32 mouse cellular contexts compared by ENCODE assay signal in the genomic region with DNA sequence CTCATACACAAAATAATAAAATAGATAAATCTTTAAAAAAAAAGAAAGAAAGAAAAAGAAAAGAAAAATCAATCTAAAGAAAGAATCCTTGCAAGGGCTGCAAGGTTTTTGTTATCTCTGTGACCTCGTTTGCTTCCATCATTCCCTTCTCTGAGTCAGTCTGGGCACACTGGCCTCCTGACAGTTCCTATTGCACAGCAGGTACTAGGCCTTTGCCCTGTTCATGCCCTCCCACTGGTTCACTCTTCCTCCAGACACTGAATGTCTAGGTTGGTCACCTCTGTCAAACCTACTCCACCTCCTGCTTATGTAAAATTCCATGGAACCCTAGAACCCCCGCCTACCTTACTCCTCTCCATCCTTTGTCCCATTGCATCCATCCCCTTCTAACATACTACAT. TPM values are rescaled to one million over a fixed set of nuclear protein-coding genes. Genes with fewer than 3 reads are reported as not detected.
DNase-seq lines count a peak whose midpoint lies in the region; ATAC-seq lines count a peak whose summit lies in the region.
"Had no signal": no experiment of that assay in that cellular context is flagged by ENCODE, and none has a peak within 500 bp of the region (broad histone marks: within the 10 kb centered on the region; RNA-seq: fewer than 3 reads in every experiment).

No protein-coding gene starts in this region.

- no peak overlapping the region for H3K4me3 ChIP-seq in hindbrain, embryonic 14.5 days (replicated peaks; ENCODE audit: low read length)
- no peak overlapping the region for H3K4me3 ChIP-seq in hindbrain, embryonic 13.5 days
- no peak overlapping the region for H3K4me3 ChIP-seq in midbrain, embryonic 16.5 days (ENCODE audit: low read depth, low read length)
- no peak overlapping the region for H3K4me3 ChIP-seq in midbrain, embryonic 10.5 days
- H3K4me3 ChIP-seq: embryonic facial prominence, embryonic 10.5 days; embryonic facial prominence, embryonic 13.5 days; erythroblast, embryonic 14.5 days; forebrain, embryonic 12.5 days; forebrain, embryonic 15.5 days; heart, embryonic 12.5 days; heart, embryonic 15.5 days; hindbrain, embryonic 10.5 days had no signal

- no peaks in the 10 kb centered on the region for H3K9me3 ChIP-seq in hindbrain, embryonic 14.5 days (ENCODE audit: control insufficient read depth, low read length)
- no peaks in the 10 kb centered on the region for H3K9me3 ChIP-seq in hindbrain, embryonic 13.5 days
- no peaks in the 10 kb centered on the region for H3K9me3 ChIP-seq in midbrain, embryonic 16.5 days (replicated peaks; ENCODE audit: control insufficient read depth, low read length, poor library complexity, severe bottlenecking)
- H3K9me3 ChIP-seq in midbrain, embryonic 10.5 days (replicated peaks) = no peaks in the 10 kb centered on the region
- H3K9me3 ChIP-seq: embryonic facial prominence, embryonic 10.5 days; embryonic facial prominence, embryonic 13.5 days; forebrain, embryonic 12.5 days; forebrain, embryonic 15.5 days; G1E; heart, embryonic 12.5 days; heart, embryonic 15.5 days; hindbrain, embryonic 10.5 days had no signal

- DNase-seq in adrenal gland, adult 2 months = peak; percentile 54
- DNase-seq in adrenal gland, adult 18-20 months (ENCODE audit: low spot score in 2 of 2) = no peak
- no peak for DNase-seq in hindbrain, embryonic 14.5 days (ENCODE audit: low spot score)
- no peak for DNase-seq in midbrain, embryonic 10.5 days (ENCODE audit: low spot score)
- DNase-seq: B cell, adult 2 months; cerebellum, adult 11-12 months; cerebellum, adult 8-10 months; cerebellum, postnatal 10 days; cerebellum, postnatal 36 days; embryo, embryonic 11 days; gastrocnemius, postnatal 25 days; heart, adult 18-20 months; heart, postnatal 10 days; heart, postnatal 36 days; kidney, adult 18-20 months had no signal

- H3K4me1 ChIP-seq in hindbrain, embryonic 14.5 days (replicated peaks; ENCODE audit: control insufficient read depth, insufficient read depth, low read length) = peaks cover 24% of the 10 kb centered on the region
- peaks cover 21% of the 10 kb centered on the region for H3K4me1 ChIP-seq in hindbrain, embryonic 13.5 days (replicated peaks)
- peaks cover 14% of the 10 kb centered on the region for H3K4me1 ChIP-seq in midbrain, embryonic 16.5 days (ENCODE audit: control insufficient read depth, insufficient read depth, low read length)
- H3K4me1 ChIP-seq in midbrain, embryonic 10.5 days = peaks cover 17% of the 10 kb centered on the region

- H3K36me3 ChIP-seq in hindbrain, embryonic 14.5 days (replicated peaks; ENCODE audit: control insufficient read depth, insufficient read depth) = no peaks in the 10 kb centered on the region; the same call in 1 of the 2 replicates
- peaks cover 9% of the 10 kb centered on the region; the same call in 1 of the 2 replicates for H3K36me3 ChIP-seq in hindbrain, embryonic 13.5 days
- 0 out of 2 replicates have a peak, but pooled peaks cover 4% of the 10 kb centered on the region for H3K36me3 ChIP-seq in midbrain, embryonic 16.5 days (ENCODE audit: control insufficient read depth, insufficient read depth, low read length)
- no peaks in the 10 kb centered on the region for H3K36me3 ChIP-seq in midbrain, embryonic 10.5 days
- H3K36me3 ChIP-seq: embryonic facial prominence, embryonic 13.5 days; forebrain, embryonic 12.5 days; forebrain, embryonic 15.5 days; heart, embryonic 15.5 days had no signal

- no peak overlapping the region for H3K27ac ChIP-seq in hindbrain, embryonic 14.5 days
- H3K27ac ChIP-seq in hindbrain, embryonic 13.5 days = no peak overlapping the region
- no peak overlapping the region for H3K27ac ChIP-seq in midbrain, embryonic 16.5 days (ENCODE audit: low read length)
- H3K27ac ChIP-seq in midbrain, embryonic 10.5 days (replicated peaks) = no peak overlapping the region
- H3K27ac ChIP-seq: embryonic facial prominence, embryonic 10.5 days; embryonic facial prominence, embryonic 13.5 days; forebrain, embryonic 12.5 days; forebrain, embryonic 15.5 days; heart, embryonic 15.5 days; hindbrain, embryonic 10.5 days; hindbrain, postnatal 0 days had no signal

- 86% methylated on average over 2 of the region's 2 CpGs for WGBS in hindbrain, embryonic 14.5 days
- 80% methylated on average over 2 of the region's 2 CpGs for WGBS in hindbrain, embryonic 13.5 days
- WGBS in midbrain, embryonic 16.5 days = 75% methylated on average over 2 of the region's 2 CpGs
- WGBS in midbrain, embryonic 10.5 days = 86% methylated on average over 2 of the region's 2 CpGs

- H3K4me2 ChIP-seq in hindbrain, embryonic 14.5 days (replicated peaks) = 0 out of 2 replicates have a peak overlapping the region, but pooled peaks have one; percentile 58
- no peak overlapping the region for H3K4me2 ChIP-seq in hindbrain, embryonic 13.5 days
- H3K4me2 ChIP-seq in midbrain, embryonic 16.5 days (ENCODE audit: low read length) = peak overlapping the region; percentile 56; the same call in 1 of the 2 replicates
- H3K4me2 ChIP-seq: embryonic facial prominence, embryonic 13.5 days; forebrain, embryonic 12.5 days; forebrain, embryonic 15.5 days; heart, embryonic 12.5 days; heart, embryonic 15.5 days had no signal

- H3K9ac ChIP-seq in hindbrain, embryonic 14.5 days = no peak overlapping the region
- no peak overlapping the region for H3K9ac ChIP-seq in hindbrain, embryonic 13.5 days
- H3K9ac ChIP-seq in midbrain, embryonic 16.5 days (ENCODE audit: low read depth, low read length) = no peak overlapping the region
- H3K9ac ChIP-seq: embryonic facial prominence, embryonic 13.5 days; forebrain, embryonic 12.5 days; forebrain, embryonic 15.5 days; heart, embryonic 12.5 days; heart, embryonic 15.5 days had no signal

- no peaks in the 10 kb centered on the region for H3K27me3 ChIP-seq in hindbrain, embryonic 14.5 days (ENCODE audit: control insufficient read depth, insufficient read depth, low read length)
- H3K27me3 ChIP-seq in hindbrain, embryonic 13.5 days = 0 out of 2 replicates have a peak, but pooled peaks cover 19% of the 10 kb centered on the region
- H3K27me3 ChIP-seq in midbrain, embryonic 16.5 days (ENCODE audit: control insufficient read depth, insufficient read depth, low read depth, low read length) = no peaks in the 10 kb centered on the region
- H3K27me3 ChIP-seq in midbrain, embryonic 10.5 days (ENCODE audit: low read depth, poor library complexity, severe bottlenecking) = peaks cover 37% of the 10 kb centered on the region
- H3K27me3 ChIP-seq: CH12.LX; forebrain, embryonic 15.5 days; Patski had no signal

- no peak for ATAC-seq in hindbrain, embryonic 14.5 days (ENCODE audit: low FRiP score)
- no peak for ATAC-seq in hindbrain, embryonic 13.5 days (ENCODE audit: low FRiP score)
- ATAC-seq in midbrain, embryonic 16.5 days = no peak
- ATAC-seq: forebrain, embryonic 15.5 days; hindbrain, postnatal 0 days; inflammation-experienced regulatory T-cells, adult 6 months; intestine, embryonic 16.5 days; Patski had no signal

RNA-seq across cellular contexts. Expression of a gene that starts 12.0 kb away (rescaled TPM):
- 10 to 100 TPM; 15.2 to 21.6 TPM for total RNA-seq in adrenal gland, adult 2 months (2021)
- 133 and 183 TPM in 2 replicates for polyA plus RNA-seq in adrenal gland, adult 2 months (2012; rRNA removed)
- 10 to 100 TPM; 18.5 to 19.5 TPM for total RNA-seq in adrenal gland, adult 18-20 months (2021)
- 20.1 and 23.4 TPM in 2 replicates for polyA plus RNA-seq in hindbrain, embryonic 14.5 days (2014; fragmentation: Nextera tagmentation; extraction: Ambion mirVana)
- 14.3 and 16.2 TPM in 2 replicates for polyA plus RNA-seq in hindbrain, embryonic 13.5 days (2015; fragmentation: Nextera tagmentation; extraction: Ambion mirVana)
- polyA plus RNA-seq in midbrain, embryonic 16.5 days (2015; fragmentation: Nextera tagmentation; extraction: Ambion mirVana) = 27.7 and 30.5 TPM in 2 replicates
- polyA plus RNA-seq in midbrain, embryonic 10.5 days (2016; fragmentation: Nextera tagmentation; extraction: Ambion mirVana) = 6.4 and 6.6 TPM in 2 replicates
- polyA plus RNA-seq: erythroblast, embryonic 14.5 days; G1E had no signal

RNA-seq across cellular contexts. Expression of a gene that starts 18.4 kb away (rescaled TPM):
- not detected for total RNA-seq in adrenal gland, adult 2 months (2021)
- polyA plus RNA-seq in adrenal gland, adult 2 months (2012; rRNA removed) = not detected in 2 replicates
- under 1 TPM in 1 of 2 experiments, not detected in 1; 0.46 TPM for total RNA-seq in adrenal gland, adult 18-20 months (2021)
- 0.52 and 0.56 TPM in 2 replicates for polyA plus RNA-seq in hindbrain, embryonic 14.5 days (2014; fragmentation: Nextera tagmentation; extraction: Ambion mirVana)
- 0.60 and 0.84 TPM in 2 replicates for polyA plus RNA-seq in hindbrain, embryonic 13.5 days (2015; fragmentation: Nextera tagmentation; extraction: Ambion mirVana)
- 0.68 and 1.3 TPM in 2 replicates for polyA plus RNA-seq in midbrain, embryonic 16.5 days (2015; fragmentation: Nextera tagmentation; extraction: Ambion mirVana)
- not detected in 2 replicates for polyA plus RNA-seq in midbrain, embryonic 10.5 days (2016; fragmentation: Nextera tagmentation; extraction: Ambion mirVana)
- total RNA-seq: CH12.LX; G1E; gastrocnemius, adult 8-10 months; gastrocnemius, postnatal 25 days; heart, adult 18-20 months; heart, postnatal 10 days; heart, postnatal 36 days had no signal
- polyA plus RNA-seq: embryonic facial prominence, embryonic 10.5 days; embryonic facial prominence, embryonic 13.5 days; erythroblast, embryonic 14.5 days; G1E; heart, embryonic 12.5 days; heart, embryonic 15.5 days; hindbrain, embryonic 10.5 days; inflammation-experienced regulatory T-cells, adult 6 months; intestine, embryonic 16.5 days; Patski had no signal

RNA-seq across cellular contexts. Expression of a gene that starts 22.7 kb away (rescaled TPM):
- total RNA-seq in adrenal gland, adult 2 months (2021) = 10 to 100 TPM; 40.4 to 45.9 TPM
- polyA plus RNA-seq in adrenal gland, adult 2 months (2012; rRNA removed) = 61.3 and 78.3 TPM in 2 replicates
- 10 to 100 TPM; 30.6 to 55.5 TPM for total RNA-seq in adrenal gland, adult 18-20 months (2021)
- 2.0 and 2.3 TPM in 2 replicates for polyA plus RNA-seq in hindbrain, embryonic 14.5 days (2014; fragmentation: Nextera tagmentation; extraction: Ambion mirVana)
- polyA plus RNA-seq in hindbrain, embryonic 13.5 days (2015; fragmentation: Nextera tagmentation; extraction: Ambion mirVana) = 1.5 TPM in 2 replicates
- polyA plus RNA-seq in midbrain, embryonic 16.5 days (2015; fragmentation: Nextera tagmentation; extraction: Ambion mirVana) = 1.4 and 1.6 TPM in 2 replicates
- 2.0 and 2.1 TPM in 2 replicates for polyA plus RNA-seq in midbrain, embryonic 10.5 days (2016; fragmentation: Nextera tagmentation; extraction: Ambion mirVana)
- polyA plus RNA-seq: erythroblast, embryonic 14.5 days had no signal

RNA-seq across cellular contexts. Expression of a gene that starts 29.7 kb away (rescaled TPM):
- 10 to 100 TPM; 13.5 to 31.2 TPM for total RNA-seq in adrenal gland, adult 2 months (2021)
- 16.9 and 17.8 TPM in 2 replicates for polyA plus RNA-seq in adrenal gland, adult 2 months (2012; rRNA removed)
- 10 to 100 TPM; 13.5 to 16.7 TPM for total RNA-seq in adrenal gland, adult 18-20 months (2021)
- polyA plus RNA-seq in hindbrain, embryonic 14.5 days (2014; fragmentation: Nextera tagmentation; extraction: Ambion mirVana) = 26.2 and 32.3 TPM in 2 replicates
- polyA plus RNA-seq in hindbrain, embryonic 13.5 days (2015; fragmentation: Nextera tagmentation; extraction: Ambion mirVana) = 24.7 and 26.7 TPM in 2 replicates
- 23.3 and 24.8 TPM in 2 replicates for polyA plus RNA-seq in midbrain, embryonic 16.5 days (2015; fragmentation: Nextera tagmentation; extraction: Ambion mirVana)
- 68.4 and 84.6 TPM in 2 replicates for polyA plus RNA-seq in midbrain, embryonic 10.5 days (2016; fragmentation: Nextera tagmentation; extraction: Ambion mirVana)

RNA-seq across cellular contexts. Expression of a gene that starts 43.9 kb away (rescaled TPM):
- 1,000 to 10,000 TPM; 1,114 to 1,327 TPM for total RNA-seq in adrenal gland, adult 2 months (2021)
- polyA plus RNA-seq in adrenal gland, adult 2 months (2012; rRNA removed) = 146 and 179 TPM in 2 replicates
- 1,000 to 10,000 TPM; 1,157 to 1,226 TPM for total RNA-seq in adrenal gland, adult 18-20 months (2021)
- polyA plus RNA-seq in hindbrain, embryonic 14.5 days (2014; fragmentation: Nextera tagmentation; extraction: Ambion mirVana) = 573 and 680 TPM in 2 replicates
- polyA plus RNA-seq in hindbrain, embryonic 13.5 days (2015; fragmentation: Nextera tagmentation; extraction: Ambion mirVana) = 684 and 691 TPM in 2 replicates
- 508 and 533 TPM in 2 replicates for polyA plus RNA-seq in midbrain, embryonic 16.5 days (2015; fragmentation: Nextera tagmentation; extraction: Ambion mirVana)
- 856 and 1,017 TPM in 2 replicates for polyA plus RNA-seq in midbrain, embryonic 10.5 days (2016; fragmentation: Nextera tagmentation; extraction: Ambion mirVana)

Comparison
In these comparisons a context has a peak if more than half of its experiments do, and no peak if none do; other contexts are left out.
1. RNA of a gene that starts 22.7 kb away (polyA plus RNA-seq): 61.3 to 78.3 TPM in adrenal gland, adult 2 months; 2.0 to 2.1 TPM in midbrain, embryonic 10.5 days, 2.0 to 2.3 TPM in hindbrain, embryonic 14.5 days, 1.5 TPM in hindbrain, embryonic 13.5 days and 1.4 to 1.6 TPM in midbrain, embryonic 16.5 days; every median in the first group is over 10 times any median in the second.